Mouse (Mus musculus): ENCODE results near the gene Ascl3. TPM values are rescaled to one million over a fixed set of nuclear protein-coding genes. Genes with fewer than 3 reads are reported as not detected.

The Ascl3 gene
- polyA plus RNA-seq, 1 experiment from 2014 or later: not detected

DNA sequence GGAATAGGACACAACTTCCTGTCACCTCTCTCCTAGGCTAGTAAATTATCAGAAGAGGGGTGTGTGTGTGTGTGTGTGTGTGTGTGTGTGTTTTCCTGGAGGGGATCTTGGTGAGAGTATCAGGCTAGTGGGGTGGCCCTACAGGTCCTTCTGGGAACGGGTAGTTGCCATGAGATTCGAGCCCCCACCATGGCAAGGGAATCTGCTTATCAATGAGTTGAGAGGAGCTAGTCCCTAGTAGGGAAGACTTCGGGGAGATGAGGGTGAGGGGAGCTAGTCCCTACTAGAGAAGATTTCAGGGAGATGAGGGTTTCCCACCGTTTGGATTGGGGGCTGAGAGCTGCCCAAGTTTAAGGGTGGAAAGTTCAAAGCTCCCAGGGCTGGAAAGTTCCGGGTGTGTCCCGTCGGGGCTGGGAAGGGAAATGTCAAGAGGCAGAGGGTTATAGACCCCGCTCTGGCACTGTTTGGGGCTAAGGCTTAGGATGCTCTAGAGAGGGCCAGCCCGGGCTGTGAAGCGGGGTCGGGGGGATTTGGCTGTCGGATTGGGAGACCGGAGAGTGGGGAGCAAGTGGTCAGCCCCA is 20.0 kb upstream of the Ascl3 start:
- ATAC-seq (ENCODE audit: low FRiP score, low TSS enrichment): peak; percentile 5; the same call in 1 of the 2 replicates

DNA sequence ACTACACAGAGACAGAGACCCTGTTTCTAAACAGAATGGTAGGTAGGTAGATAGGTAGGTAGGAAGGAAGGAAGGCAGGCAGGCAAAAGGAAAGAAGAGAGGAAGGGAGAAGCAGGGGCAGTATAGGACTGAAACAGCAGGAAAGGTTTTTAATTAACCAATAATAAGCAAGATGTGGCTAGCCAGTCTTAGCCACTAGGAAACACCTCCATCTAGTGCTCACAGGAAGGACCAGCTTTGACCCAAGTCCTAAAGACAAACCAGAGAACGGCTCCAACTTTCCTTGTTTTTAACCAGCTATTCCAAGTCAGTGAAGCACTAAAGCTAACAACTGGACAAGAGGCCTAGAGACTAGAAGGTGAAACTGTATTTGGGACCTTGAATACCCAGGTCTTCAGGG is 16.2 kb upstream of the Ascl3 start:
- ATAC-seq (ENCODE audit: low FRiP score, low TSS enrichment): no peak

More for the DNA sequence above, 20.0 kb upstream of the Ascl3 start:
- Histone ChIP-seq H3K27ac (ENCODE audit: low read length) (peak overlapping the region; percentile 76), H3K4me1 (ENCODE audit: insufficient read depth, low read length) (peaks cover 11% of the 10 kb centered on the region), H3K4me3 (ENCODE audit: low read length) (peak overlapping the region; percentile 77), H3K4me2 (replicated peaks; ENCODE audit: low read depth, low read length) (peak overlapping the region; percentile 74), H3K36me3 (ENCODE audit: insufficient read depth, low read length) (no peaks in the 10 kb centered on the region), H3K9ac (replicated peaks; ENCODE audit: low read length) (peak overlapping the region; percentile 77), H3K27me3 (ENCODE audit: insufficient read depth, low read length) (no peaks in the 10 kb centered on the region), H3K9me3 (ENCODE audit: low read length) (no peaks in the 10 kb centered on the region)
- WGBS: 3% methylated on average over 13 of the region's 13 CpGs

DNA sequence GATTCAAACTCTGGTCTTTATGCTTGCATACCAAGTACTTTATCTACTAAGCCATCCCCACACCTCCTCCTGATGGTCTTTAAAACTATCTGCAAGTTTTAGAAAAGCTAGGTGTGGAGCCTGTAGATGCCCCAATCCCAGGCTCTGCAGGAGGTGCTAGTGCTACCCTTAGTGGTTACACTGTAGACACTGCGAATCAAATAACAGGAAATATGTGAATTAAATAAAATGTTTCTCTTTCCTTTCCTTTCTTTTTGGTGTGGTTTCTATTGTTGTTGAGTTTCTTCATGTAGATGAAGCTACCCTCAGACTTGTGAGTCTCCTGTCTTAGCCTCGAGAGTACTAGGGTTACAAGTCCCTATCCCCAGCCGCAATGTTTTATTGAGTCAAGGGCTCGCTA is 10.2 kb upstream of the Ascl3 start:
- Histone ChIP-seq H3K27me3 (ENCODE audit: insufficient read depth, low read length) (no peaks in the 10 kb centered on the region), H3K4me3 (ENCODE audit: low read length) (no peak overlapping the region), H3K4me2 (replicated peaks; ENCODE audit: low read depth, low read length) (no peak overlapping the region), H3K4me1 (ENCODE audit: insufficient read depth, low read length) (no peaks in the 10 kb centered on the region), H3K27ac (ENCODE audit: low read length) (no peak overlapping the region), H3K36me3 (ENCODE audit: insufficient read depth, low read length) (peaks cover 22% of the 10 kb centered on the region), H3K9me3 (ENCODE audit: low read length) (no peaks in the 10 kb centered on the region), H3K9ac (replicated peaks; ENCODE audit: low read length) (no peak overlapping the region)
- no peak for ATAC-seq (ENCODE audit: low FRiP score, low TSS enrichment)
- 86% methylated on average over 4 of the region's 4 CpGs for WGBS

More for the DNA sequence above, 16.2 kb upstream of the Ascl3 start:
- WGBS: 56% methylated on average over 1 of the region's 1 CpGs
- Histone ChIP-seq H3K4me1 (ENCODE audit: insufficient read depth, low read length) (peaks cover 5% of the 10 kb centered on the region), H3K4me3 (ENCODE audit: low read length) (no peak overlapping the region), H3K36me3 (ENCODE audit: insufficient read depth, low read length) (peaks cover 22% of the 10 kb centered on the region), H3K4me2 (replicated peaks; ENCODE audit: low read depth, low read length) (no peak overlapping the region), H3K27ac (ENCODE audit: low read length) (no peak overlapping the region), H3K9ac (replicated peaks; ENCODE audit: low read length) (no peak overlapping the region), H3K9me3 (ENCODE audit: low read length) (no peaks in the 10 kb centered on the region), H3K27me3 (ENCODE audit: insufficient read depth, low read length) (no peaks in the 10 kb centered on the region)

GRCm38 (mm10) chr7:109741060-109741459 is 9.5 kb upstream of the Ascl3 start:
- Histone ChIP-seq H3K4me3 (ENCODE audit: low read length) (no peak overlapping the region), H3K27ac (ENCODE audit: low read length) (no peak overlapping the region), H3K9ac (replicated peaks; ENCODE audit: low read length) (no peak overlapping the region), H3K4me2 (replicated peaks; ENCODE audit: low read depth, low read length) (no peak overlapping the region), H3K27me3 (ENCODE audit: insufficient read depth, low read length) (no peaks in the 10 kb centered on the region), H3K4me1 (ENCODE audit: insufficient read depth, low read length) (no peaks in the 10 kb centered on the region), H3K36me3 (ENCODE audit: insufficient read depth, low read length) (peaks cover 25% of the 10 kb centered on the region), H3K9me3 (ENCODE audit: low read length) (no peaks in the 10 kb centered on the region)
- WGBS: 96% methylated on average over 1 of the region's 1 CpGs
- no peak for ATAC-seq (ENCODE audit: low FRiP score, low TSS enrichment)

GRCm38 (mm10) chr7:109739822-109740370 is 8.4 kb upstream of the Ascl3 start:
- Histone ChIP-seq H3K27me3 (ENCODE audit: insufficient read depth, low read length) (no peaks in the 10 kb centered on the region), H3K4me3 (ENCODE audit: low read length) (no peak overlapping the region), H3K36me3 (ENCODE audit: insufficient read depth, low read length) (peaks cover 24% of the 10 kb centered on the region; the same call in 1 of the 2 replicates), H3K4me1 (ENCODE audit: insufficient read depth, low read length) (no peaks in the 10 kb centered on the region), H3K9ac (replicated peaks; ENCODE audit: low read length) (no peak overlapping the region), H3K27ac (ENCODE audit: low read length) (no peak overlapping the region), H3K9me3 (ENCODE audit: low read length) (no peaks in the 10 kb centered on the region), H3K4me2 (replicated peaks; ENCODE audit: low read depth, low read length) (no peak overlapping the region)
- ATAC-seq (ENCODE audit: low FRiP score, low TSS enrichment): no peak
- WGBS: 61% methylated on average over 5 of the region's 5 CpGs

GRCm38 (mm10) chr7:109734806-109735205 is 3.3 kb upstream of the Ascl3 start:
- ATAC-seq (ENCODE audit: low FRiP score, low TSS enrichment): no peak

GRCm38 (mm10) chr7:109723697-109724096 is 7.8 kb downstream of the Ascl3 start, which contains the start of gene BC051019:
BC051019 (minus strand) TSS chr7:109723850.
- WGBS: 92% methylated on average over 5 of the region's 5 CpGs
- ATAC-seq (ENCODE audit: low FRiP score, low TSS enrichment): no peak
- no peaks in the 10 kb centered on the region for H3K36me3 ChIP-seq (ENCODE audit: insufficient read depth, low read length)
- no peak within 1 kb of the TSS for H3K4me2 ChIP-seq (replicated peaks; ENCODE audit: low read depth, low read length)
- peaks cover 4% of the 10 kb centered on the region; the same call in 1 of the 2 replicates for H3K9me3 ChIP-seq (ENCODE audit: low read length)
- no peaks in the 10 kb centered on the region for H3K27me3 ChIP-seq (ENCODE audit: insufficient read depth, low read length)
- no peak within 1 kb of the TSS for H3K9ac ChIP-seq (replicated peaks; ENCODE audit: low read length)
- no peak within 1 kb of the TSS for H3K4me3 ChIP-seq (ENCODE audit: low read length)
- H3K4me1 ChIP-seq (ENCODE audit: insufficient read depth, low read length): peaks cover under 1% of the 10 kb centered on the region; the same call in 1 of the 2 replicates
- no peak within 1 kb of the TSS for H3K27ac ChIP-seq (ENCODE audit: low read length)

More at GRCm38 (mm10) chr7:109734806-109735205, 3.3 kb upstream of the Ascl3 start:
- Histone ChIP-seq H3K27me3 (ENCODE audit: insufficient read depth, low read length) (no peaks in the 10 kb centered on the region), H3K9me3 (ENCODE audit: low read length) (no peaks in the 10 kb centered on the region), H3K9ac (replicated peaks; ENCODE audit: low read length) (no peak overlapping the region), H3K27ac (ENCODE audit: low read length) (peak overlapping the region; percentile 16; the same call in 1 of the 2 replicates), H3K4me1 (ENCODE audit: insufficient read depth, low read length) (0 out of 2 replicates have a peak, but pooled peaks cover 3% of the 10 kb centered on the region), H3K36me3 (ENCODE audit: insufficient read depth, low read length) (peaks cover 10% of the 10 kb centered on the region; the same call in 1 of the 2 replicates), H3K4me3 (ENCODE audit: low read length) (no peak overlapping the region), H3K4me2 (replicated peaks; ENCODE audit: low read depth, low read length) (no peak overlapping the region)
- WGBS: 62% methylated on average over 4 of the region's 4 CpGs

DNA sequence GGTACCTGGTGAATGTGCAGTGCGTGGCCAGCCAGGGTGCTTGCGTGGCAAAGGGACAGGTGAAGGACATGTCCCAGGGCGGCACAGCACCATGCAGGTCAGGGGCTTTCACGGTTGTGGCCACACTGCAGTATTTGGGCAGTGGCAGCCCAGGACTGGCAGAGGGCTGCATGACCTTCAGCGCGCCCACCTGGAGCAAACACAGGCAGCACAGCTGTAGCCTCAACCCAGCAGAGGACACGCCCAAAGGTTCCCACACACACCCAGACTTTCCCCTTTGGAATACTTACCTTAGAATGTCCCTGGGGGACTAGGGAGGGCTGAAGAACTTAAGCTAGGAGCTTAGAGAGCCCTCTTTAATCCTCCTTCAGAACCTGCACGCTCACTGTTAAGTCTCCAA is 8.4 kb downstream of the Ascl3 start:
- peaks cover 4% of the 10 kb centered on the region; the same call in 1 of the 2 replicates for H3K9me3 ChIP-seq (ENCODE audit: low read length)
- H3K27me3 ChIP-seq (ENCODE audit: insufficient read depth, low read length): no peaks in the 10 kb centered on the region
- H3K4me3 ChIP-seq (ENCODE audit: low read length): no peak overlapping the region
- H3K4me1 ChIP-seq (ENCODE audit: insufficient read depth, low read length): no peaks in the 10 kb centered on the region
- no peak for ATAC-seq (ENCODE audit: low FRiP score, low TSS enrichment)
- no peak overlapping the region for H3K27ac ChIP-seq (ENCODE audit: low read length)
- no peak overlapping the region for H3K9ac ChIP-seq (replicated peaks; ENCODE audit: low read length)
- H3K4me2 ChIP-seq (replicated peaks; ENCODE audit: low read depth, low read length): no peak overlapping the region
- no peaks in the 10 kb centered on the region for H3K36me3 ChIP-seq (ENCODE audit: insufficient read depth, low read length)
- 94% methylated on average over 8 of the region's 8 CpGs for WGBS

GRCm38 (mm10) chr7:109722618-109723017 is 8.9 kb downstream of the Ascl3 start:
- Histone ChIP-seq H3K27me3 (ENCODE audit: insufficient read depth, low read length) (no peaks in the 10 kb centered on the region), H3K9me3 (ENCODE audit: low read length) (peaks cover 4% of the 10 kb centered on the region; the same call in 1 of the 2 replicates), H3K9ac (replicated peaks; ENCODE audit: low read length) (no peak overlapping the region), H3K4me3 (ENCODE audit: low read length) (no peak overlapping the region), H3K4me1 (ENCODE audit: insufficient read depth, low read length) (no peaks in the 10 kb centered on the region), H3K36me3 (ENCODE audit: insufficient read depth, low read length) (no peaks in the 10 kb centered on the region), H3K27ac (ENCODE audit: low read length) (no peak overlapping the region), H3K4me2 (replicated peaks; ENCODE audit: low read depth, low read length) (no peak overlapping the region)
- 95% methylated on average over 2 of the region's 2 CpGs for WGBS
- ATAC-seq (ENCODE audit: low FRiP score, low TSS enrichment): no peak

GRCm38 (mm10) chr7:109719286-109719685 is 12.2 kb downstream of the Ascl3 start:
- Histone ChIP-seq H3K4me1 (ENCODE audit: insufficient read depth, low read length) (no peaks in the 10 kb centered on the region), H3K36me3 (ENCODE audit: insufficient read depth, low read length) (no peaks in the 10 kb centered on the region), H3K4me2 (replicated peaks; ENCODE audit: low read depth, low read length) (no peak overlapping the region), H3K27ac (ENCODE audit: low read length) (no peak overlapping the region), H3K9ac (replicated peaks; ENCODE audit: low read length) (no peak overlapping the region), H3K4me3 (ENCODE audit: low read length) (no peak overlapping the region), H3K9me3 (ENCODE audit: low read length) (peaks cover 4% of the 10 kb centered on the region; the same call in 1 of the 2 replicates), H3K27me3 (ENCODE audit: insufficient read depth, low read length) (no peaks in the 10 kb centered on the region)
- 58% methylated on average over 9 of the region's 9 CpGs for WGBS
- ATAC-seq (ENCODE audit: low FRiP score, low TSS enrichment): no peak
